8 mouse cellular contexts compared by ENCODE assay signal in the genomic region with DNA sequence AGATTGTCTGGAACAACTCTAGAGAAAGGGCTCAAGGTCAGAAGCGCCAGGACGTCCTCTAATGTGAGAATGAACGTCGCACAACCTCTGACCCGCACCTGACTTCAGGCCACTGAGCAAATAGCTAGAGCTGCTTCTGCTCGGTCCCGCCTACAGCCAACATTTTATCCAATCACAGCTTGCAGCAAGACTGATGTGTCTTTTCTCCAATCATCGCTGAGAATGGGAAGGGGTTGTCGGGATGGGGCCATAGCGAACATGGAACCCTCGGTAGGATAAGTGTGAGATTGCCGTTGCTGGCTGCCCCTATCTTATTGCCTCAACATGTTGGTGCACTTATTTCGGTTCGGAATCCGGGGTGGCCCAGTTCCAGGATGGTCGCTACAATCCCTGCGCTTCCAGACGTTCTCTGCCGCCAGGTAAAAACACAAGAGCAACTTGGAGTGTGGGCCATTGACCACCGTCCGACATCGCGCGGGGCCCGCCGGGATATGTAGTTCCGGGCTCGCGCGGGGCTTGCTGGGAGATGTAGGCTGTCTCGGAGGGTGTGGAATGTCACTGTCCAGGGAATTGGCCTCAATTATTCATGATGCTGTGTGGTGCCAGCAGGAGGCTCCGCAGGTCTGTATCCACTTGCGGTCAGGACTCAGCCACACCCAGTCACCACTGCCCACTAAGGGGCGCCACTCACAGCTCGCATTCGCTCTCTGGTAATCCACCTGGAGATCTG. TPM values are rescaled to one million over a fixed set of nuclear protein-coding genes. Genes with fewer than 3 reads are reported as not detected.
A peak's percentile ranks its signal among the peaks of the same experiment; 100 is the strongest.
DNase-seq lines count a peak whose midpoint lies in the region; ATAC-seq and TF ChIP-seq lines count a peak whose summit lies in the region.

No protein-coding gene starts in this region.

- H3K4me2 ChIP-seq in kidney, embryonic 14.5 days (replicated peaks; ENCODE audit: low read depth, low read length): peak overlapping the region; percentile 37
- peak overlapping the region; percentile 51 for H3K4me2 ChIP-seq in limb, embryonic 15.5 days

- H3K36me3 ChIP-seq in kidney, embryonic 14.5 days (ENCODE audit: control insufficient read depth, insufficient read depth, low read length): no peaks in the 10 kb centered on the region
- H3K36me3 ChIP-seq in limb, embryonic 15.5 days: no peaks in the 10 kb centered on the region

- TF ChIP-seq CTCF in bone marrow macrophage, adult 2 months (IDR thresholded peaks at IDR 0.05; ENCODE audit: low read depth, low read length): peak; percentile 51; the same call in 1 of the 2 replicates
- peak; percentile 88 for TF ChIP-seq CTCF in embryonic fibroblast, embryonic 13.5 days (IDR thresholded peaks at IDR 0.05; ENCODE audit: borderline replicate concordance, insufficient read depth, low read length)

- DNase-seq in A20 (ENCODE audit: low read depth, low spot score): peak; percentile 99
- DNase-seq in heart, adult 9 months (ENCODE audit: low spot score in 2 of 2): peak; percentile 98 to 99
- DNase-seq in monocyte, adult 2 months (ENCODE audit: low read depth in 1 of 2, low spot score in 2 of 2): peak; percentile 83 to 85
- DNase-seq in spleen, postnatal 36 days (ENCODE audit: low spot score in 2 of 2): peak; percentile 95 to 96

- peak; percentile 97 for ATAC-seq in kidney, embryonic 14.5 days (ENCODE audit: low FRiP score, low TSS enrichment)
- ATAC-seq in limb, embryonic 15.5 days (ENCODE audit: insufficient number of reproducible peaks, low FRiP score, low TSS enrichment, low read depth): peak; percentile 96

- H3K27me3 ChIP-seq in kidney, embryonic 14.5 days (ENCODE audit: control insufficient read depth, insufficient read depth, low read length): no peaks in the 10 kb centered on the region
- H3K27me3 ChIP-seq in limb, embryonic 15.5 days: 0 out of 2 replicates have a peak, but pooled peaks cover 6% of the 10 kb centered on the region

- peak overlapping the region; percentile 73 for H3K4me3 ChIP-seq in bone marrow macrophage, adult 2 months (ENCODE audit: insufficient read depth, low read length)
- H3K4me3 ChIP-seq in embryonic fibroblast, embryonic 13.5 days (ENCODE audit: insufficient read depth, low read length): peak overlapping the region; percentile 49
- peak overlapping the region; percentile 54 for H3K4me3 ChIP-seq in kidney, embryonic 14.5 days (ENCODE audit: low read length)
- H3K4me3 ChIP-seq in limb, embryonic 15.5 days: peak overlapping the region; percentile 64

- peaks cover 29% of the 10 kb centered on the region for H3K4me1 ChIP-seq in bone marrow macrophage, adult 2 months (ENCODE audit: control insufficient read depth, insufficient read depth, low read length)
- H3K4me1 ChIP-seq in embryonic fibroblast, embryonic 13.5 days (ENCODE audit: control insufficient read depth, insufficient read depth, low read length): no peaks in the 10 kb centered on the region
- peaks cover 8% of the 10 kb centered on the region for H3K4me1 ChIP-seq in kidney, embryonic 14.5 days (ENCODE audit: control insufficient read depth, insufficient read depth, low read length)
- peaks cover 8% of the 10 kb centered on the region; the same call in 1 of the 2 replicates for H3K4me1 ChIP-seq in limb, embryonic 15.5 days

- H3K27ac ChIP-seq in bone marrow macrophage, adult 2 months (ENCODE audit: insufficient read depth, low read depth, low read length): peak overlapping the region; percentile 82
- peak overlapping the region; percentile 58 for H3K27ac ChIP-seq in embryonic fibroblast, embryonic 13.5 days (ENCODE audit: insufficient read depth, low read length)
- peak overlapping the region; percentile 67; the same call in 1 of the 2 replicates for H3K27ac ChIP-seq in kidney, embryonic 14.5 days (ENCODE audit: low read depth, low read length)
- H3K27ac ChIP-seq in limb, embryonic 15.5 days: peak overlapping the region; percentile 85

- no peak for TF ChIP-seq POLR2A in bone marrow macrophage, adult 2 months (IDR thresholded peaks at IDR 0.05; ENCODE audit: borderline replicate concordance, low read depth, low read length)
- peak; percentile 59; the same call in 1 of the 2 replicates for TF ChIP-seq POLR2A in embryonic fibroblast, embryonic 13.5 days (IDR thresholded peaks at IDR 0.05; ENCODE audit: low read depth, low read length)

- H3K9me3 ChIP-seq in kidney, embryonic 14.5 days (ENCODE audit: control insufficient read depth, low read length): no peaks in the 10 kb centered on the region
- H3K9me3 ChIP-seq in limb, embryonic 15.5 days: no peaks in the 10 kb centered on the region

- peak overlapping the region; percentile 55 for H3K9ac ChIP-seq in kidney, embryonic 14.5 days (ENCODE audit: low read depth, low read length)
- no peak overlapping the region for H3K9ac ChIP-seq in limb, embryonic 15.5 days

- whole genome bisulfite sequencing in kidney, embryonic 14.5 days: under 1% methylated on average over 36 of the region's 36 CpGs
- under 1% methylated on average over 36 of the region's 36 CpGs for WGBS in limb, embryonic 15.5 days

RNA-seq across cellular contexts. Expression of a gene that starts 0.9 kb away (rescaled TPM):
- 16.8 and 24.1 TPM in 2 replicates for polyA plus RNA-seq in bone marrow macrophage, adult 2 months (2012; ENCODE audit: insufficient read depth, insufficient read length, missing spikeins)
- 10.6 and 11.7 TPM in 2 replicates for polyA plus RNA-seq in embryonic fibroblast, embryonic 13.5 days (2011; ENCODE audit: insufficient read length, low read depth, missing spikeins)
- polyA plus RNA-seq in kidney, embryonic 14.5 days (2014; fragmentation: Nextera tagmentation; extraction: Ambion mirVana): 44.9 and 55.0 TPM in 2 replicates
- 38.9 and 46.5 TPM in 2 replicates for polyA plus RNA-seq in limb, embryonic 15.5 days (2015; fragmentation: Nextera tagmentation; extraction: Ambion mirVana)

RNA-seq across cellular contexts. Expression of a gene that starts 2.4 kb away (rescaled TPM):
- polyA plus RNA-seq in bone marrow macrophage, adult 2 months (2012; ENCODE audit: insufficient read depth, insufficient read length, missing spikeins): 0.39 and 1.1 TPM in 2 replicates
- 0.39 and 1.0 TPM in 2 replicates for polyA plus RNA-seq in embryonic fibroblast, embryonic 13.5 days (2011; ENCODE audit: insufficient read length, low read depth, missing spikeins)
- 1.1 and 1.3 TPM in 2 replicates for polyA plus RNA-seq in kidney, embryonic 14.5 days (2014; fragmentation: Nextera tagmentation; extraction: Ambion mirVana)
- 2.0 and 2.8 TPM in 2 replicates for polyA plus RNA-seq in limb, embryonic 15.5 days (2015; fragmentation: Nextera tagmentation; extraction: Ambion mirVana)

RNA-seq across cellular contexts. Expression of a gene that starts 18.9 kb away (rescaled TPM):
- polyA plus RNA-seq in bone marrow macrophage, adult 2 months (2012; ENCODE audit: insufficient read depth, insufficient read length, missing spikeins): not detected in 2 replicates
- polyA plus RNA-seq in embryonic fibroblast, embryonic 13.5 days (2011; ENCODE audit: insufficient read length, low read depth, missing spikeins): 2.3 and 3.5 TPM in 2 replicates
- polyA plus RNA-seq in kidney, embryonic 14.5 days (2014; fragmentation: Nextera tagmentation; extraction: Ambion mirVana): 0.57 and 0.60 TPM in 2 replicates
- polyA plus RNA-seq in limb, embryonic 15.5 days (2015; fragmentation: Nextera tagmentation; extraction: Ambion mirVana): 0.24 and 0.73 TPM in 2 replicates

RNA-seq across cellular contexts. Expression of a gene that starts 29.0 kb away (rescaled TPM):
- polyA plus RNA-seq in bone marrow macrophage, adult 2 months (2012; ENCODE audit: insufficient read depth, insufficient read length, missing spikeins): 55.5 and 59.9 TPM in 2 replicates
- 70.7 and 76.7 TPM in 2 replicates for polyA plus RNA-seq in embryonic fibroblast, embryonic 13.5 days (2011; ENCODE audit: insufficient read length, low read depth, missing spikeins)
- 45.5 and 60.2 TPM in 2 replicates for polyA plus RNA-seq in kidney, embryonic 14.5 days (2014; fragmentation: Nextera tagmentation; extraction: Ambion mirVana)
- polyA plus RNA-seq in limb, embryonic 15.5 days (2015; fragmentation: Nextera tagmentation; extraction: Ambion mirVana): 48.6 and 54.9 TPM in 2 replicates

RNA-seq across cellular contexts. Expression of a gene that starts 29.3 kb away (rescaled TPM):
- 41.8 and 45.1 TPM in 2 replicates for polyA plus RNA-seq in bone marrow macrophage, adult 2 months (2012; ENCODE audit: insufficient read depth, insufficient read length, missing spikeins)
- 59.0 and 69.3 TPM in 2 replicates for polyA plus RNA-seq in embryonic fibroblast, embryonic 13.5 days (2011; ENCODE audit: insufficient read length, low read depth, missing spikeins)
- polyA plus RNA-seq in kidney, embryonic 14.5 days (2014; fragmentation: Nextera tagmentation; extraction: Ambion mirVana): 21.6 and 26.8 TPM in 2 replicates
- polyA plus RNA-seq in limb, embryonic 15.5 days (2015; fragmentation: Nextera tagmentation; extraction: Ambion mirVana): 36.7 and 40.0 TPM in 2 replicates

Comparison
In these comparisons a context has a peak if more than half of its experiments do, and no peak if none do; other contexts are left out.
1. Peak in every context shown above with its lines: DNase-seq, ATAC-seq, H3K4me3 ChIP-seq and H3K27ac ChIP-seq.